Mouse (Mus musculus) heart, adult 2 months (tissue): ENCODE measurements around the gene Wdr54.

ENCODE experiments used
- CTCF ChIP-seq: fragments of 200-600 bp; IDR thresholded peaks from 2 replicates; pipeline ENCODE4 v1.8.1; 2022; ENCODE audit warnings: antibody characterized with exemption, mild to moderate bottlenecking, moderate library complexity
- EP300 ChIP-seq: fragments of 200-500 bp; IDR thresholded peaks from 2 replicates; pipeline ENCODE4 v1.6.1; 2011; ENCODE audit warnings: low read depth, low read length, control low read depth; ENCODE audit not compliant: insufficient read depth
- POLR2A ChIP-seq: fragments of 200-500 bp; IDR thresholded peaks from 2 replicates; pipeline ENCODE4 v1.6.1; 2011; ENCODE audit warnings: mild to moderate bottlenecking, low read depth, low read length, control low read depth; ENCODE audit not compliant: insufficient read depth

DNA sequence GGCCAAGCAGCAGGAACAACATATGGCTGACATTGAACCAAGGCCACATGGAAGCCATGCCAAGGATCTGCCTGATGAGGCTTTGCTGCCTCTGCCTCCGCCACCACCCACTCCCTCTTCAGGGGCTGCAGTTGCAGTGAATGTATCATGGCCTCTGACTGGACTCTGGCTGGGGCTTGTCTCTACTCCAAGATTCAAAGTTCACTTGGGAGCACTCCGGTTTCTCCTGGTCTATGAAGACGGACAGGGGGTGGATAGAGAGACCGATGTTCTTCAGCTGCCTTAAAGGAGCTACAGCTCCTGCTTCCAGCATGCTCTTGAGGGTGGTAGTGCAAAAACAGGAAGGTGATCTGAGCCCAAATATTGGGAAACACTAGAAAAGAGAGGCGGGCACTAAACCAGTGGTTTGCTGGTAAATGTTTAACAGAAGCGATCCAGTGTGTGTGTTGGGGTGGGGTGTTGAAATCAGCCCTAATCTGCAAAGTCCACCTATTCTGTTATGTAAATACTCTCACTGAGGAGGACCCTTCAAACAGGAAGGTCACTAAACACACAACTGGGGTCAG lies 24.6 kb downstream of the Wdr54 start:
- no peak for TF ChIP-seq EP300
- TF ChIP-seq CTCF, result no peak
- TF ChIP-seq POLR2A, result no peak
